Mouse (Mus musculus) intestine, embryonic 15.5 days (tissue): ENCODE data around the gene Nlgn1. TPM values are rescaled to one million over a fixed set of nuclear protein-coding genes. Genes with fewer than 3 reads are reported as not detected.

ENCODE experiments used
- ATAC-seq: fragments of 200-750 bp; cut with Nextera tagmentation; 2 replicates; pipeline ENCODE4 v1.8.0; 2017; ENCODE audit warnings: moderate TSS enrichment, moderate library complexity
- H3K27ac ChIP-seq: fragments of 300-500 bp; sonication (generic); 2 replicates; pipeline ENCODE4 v1.5.1; 2015; ENCODE audit warnings: mild to moderate bottlenecking, inconsistent platforms
- H3K27me3 ChIP-seq: fragments of 300-500 bp; sonication (generic); replicated peaks from 2 replicates; pipeline ENCODE4 v1.6.1; 2015; ENCODE audit warnings: inconsistent platforms
- H3K36me3 ChIP-seq: fragments of 300-500 bp; sonication (generic); 2 replicates; pipeline ENCODE4 v1.6.1; 2015; ENCODE audit warnings: inconsistent platforms
- H3K4me1 ChIP-seq: fragments of 300-500 bp; sonication (generic); replicated peaks from 2 replicates; pipeline ENCODE4 v1.6.1; 2015; ENCODE audit warnings: inconsistent platforms
- H3K4me2 ChIP-seq: fragments of 300-500 bp; sonication (generic); replicated peaks from 2 replicates; pipeline ENCODE4 v1.6.1; 2015; ENCODE audit warnings: mild to moderate bottlenecking, inconsistent platforms
- H3K4me3 ChIP-seq: fragments of 300-500 bp; sonication (generic); replicated peaks from 2 replicates; pipeline ENCODE4 v1.5.1; 2015; ENCODE audit warnings: inconsistent platforms
- H3K9ac ChIP-seq: fragments of 300-500 bp; sonication (generic); 2 replicates; pipeline ENCODE4 v1.6.1; 2015; ENCODE audit warnings: inconsistent platforms
- H3K9me3 ChIP-seq: fragments of 300-500 bp; sonication (generic); 2 replicates; pipeline ENCODE4 v1.6.1; 2016; ENCODE audit warnings: inconsistent platforms
- WGBS: fragments of 180-500 bp; shearing (Covaris S2); methylation state at CpG from one replicate; pipeline ENCODE4 v1.1.7; 2015; 5-methylcytosine and 5-hydroxymethylcytosine counted together
- polyA plus RNA-seq: library from polyadenylated mRNA; unstranded; fragments of >200 nt; fragmentation: Nextera tagmentation; extraction: Ambion mirVana; gene quantifications from 2 replicates; pipeline ENCODE4 v1.2.1, GENCODE M21; 2015

Nlgn1 gene
- polyA plus RNA-seq, 1 experiment from 2014 or later = 2.1 TPM

GRCm38 (mm10) chr3:26297869-26298268, 34.4 kb downstream of the Nlgn1 start:
- ATAC-seq = no peak
- WGBS = 74% methylated on average over 5 of the region's 5 CpGs
- Histone ChIP-seq H3K27ac (no peak overlapping the region), H3K9me3 (no peaks in the 10 kb centered on the region), H3K36me3 (no peaks in the 10 kb centered on the region), H3K4me3 (no peak overlapping the region), H3K4me1 (no peaks in the 10 kb centered on the region), H3K27me3 (no peaks in the 10 kb centered on the region), H3K4me2 (no peak overlapping the region), H3K9ac (no peak overlapping the region)

GRCm38 (mm10) chr3:26270894-26271795, 61.1 kb downstream of the Nlgn1 start:
- no peaks in the 10 kb centered on the region for H3K36me3 ChIP-seq
- no peaks in the 10 kb centered on the region for H3K9me3 ChIP-seq
- WGBS = 70% methylated on average over 4 of the region's 4 CpGs
- no peaks in the 10 kb centered on the region for H3K4me1 ChIP-seq
- no peak overlapping the region for H3K27ac ChIP-seq
- H3K9ac ChIP-seq = no peak overlapping the region
- H3K27me3 ChIP-seq = no peaks in the 10 kb centered on the region
- ATAC-seq = no peak
- no peak overlapping the region for H3K4me3 ChIP-seq
- H3K4me2 ChIP-seq = no peak overlapping the region

DNA sequence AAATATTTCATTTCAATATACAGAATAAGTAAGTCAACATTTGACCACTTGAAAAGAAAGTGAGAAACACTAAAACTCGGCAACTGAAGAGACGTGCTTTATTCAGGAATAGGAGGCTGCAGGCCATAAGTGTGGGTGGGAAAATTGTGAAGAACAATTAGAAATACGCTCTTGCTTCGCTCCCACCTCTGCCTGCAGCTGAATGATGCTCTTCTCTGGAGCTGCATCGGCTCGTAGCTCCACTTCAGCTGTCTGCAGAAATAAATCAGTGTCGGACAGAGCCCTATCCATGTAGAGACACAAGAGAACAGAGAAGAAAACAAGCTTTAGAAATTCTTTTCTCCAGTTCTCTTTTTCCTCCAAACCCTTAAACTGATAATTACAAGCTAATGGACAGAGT, 85.7 kb downstream of the Nlgn1 start:
- Histone ChIP-seq H3K9ac (no peak overlapping the region), H3K9me3 (no peaks in the 10 kb centered on the region), H3K4me1 (no peaks in the 10 kb centered on the region), H3K36me3 (no peaks in the 10 kb centered on the region), H3K27me3 (no peaks in the 10 kb centered on the region), H3K27ac (no peak overlapping the region), H3K4me2 (no peak overlapping the region), H3K4me3 (no peak overlapping the region)
- 81% methylated on average over 7 of the region's 7 CpGs for WGBS
- ATAC-seq = no peak

- Histone ChIP-seq H3K4me2 (no peak overlapping the region), H3K36me3 (no peaks in the 10 kb centered on the region), H3K9ac (no peak overlapping the region), H3K4me1 (no peaks in the 10 kb centered on the region), H3K9me3 (no peaks in the 10 kb centered on the region), H3K4me3 (no peak overlapping the region), H3K27me3 (no peaks in the 10 kb centered on the region), H3K27ac (no peak overlapping the region)
- 79% methylated on average over 2 of the region's 2 CpGs for WGBS
- ATAC-seq = no peak
Measured at GRCm38 (mm10) chr3:26243274-26243673, 89.0 kb downstream of the Nlgn1 start.

- no peaks in the 10 kb centered on the region for H3K36me3 ChIP-seq
- ATAC-seq = no peak
Measured at GRCm38 (mm10) chr3:26230006-26230405, 102.3 kb downstream of the Nlgn1 start.

DNA sequence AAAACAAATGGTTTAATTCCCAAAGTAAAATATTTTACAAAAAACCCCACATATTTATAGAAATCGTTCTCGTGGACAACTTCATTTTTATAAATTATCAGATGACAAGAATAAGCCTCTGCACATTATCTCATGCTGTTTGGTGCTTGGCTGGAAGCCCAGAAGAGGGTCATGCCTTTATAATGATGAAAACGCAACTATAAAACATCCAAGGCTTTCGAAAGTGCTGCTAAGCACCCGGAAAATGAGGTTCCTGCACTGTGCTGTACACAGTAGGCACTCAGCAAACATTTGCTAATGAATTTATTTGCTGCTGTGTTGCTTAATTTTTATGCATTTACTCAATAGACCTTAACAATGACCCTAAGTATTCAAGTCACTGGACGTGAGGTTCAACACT, 103.4 kb downstream of the Nlgn1 start:
- H3K4me1 ChIP-seq = no peaks in the 10 kb centered on the region
- 36% methylated on average over 6 of the region's 6 CpGs for WGBS
- no peak overlapping the region for H3K4me2 ChIP-seq
- no peak overlapping the region for H3K27ac ChIP-seq
- ATAC-seq = no peak
- H3K4me3 ChIP-seq = no peak overlapping the region
- H3K9me3 ChIP-seq = no peaks in the 10 kb centered on the region
- H3K36me3 ChIP-seq = no peaks in the 10 kb centered on the region
- H3K9ac ChIP-seq = no peak overlapping the region
- H3K27me3 ChIP-seq = no peaks in the 10 kb centered on the region

More at GRCm38 (mm10) chr3:26230006-26230405, 102.3 kb downstream of the Nlgn1 start:
- Histone ChIP-seq H3K4me2 (no peak overlapping the region), H3K4me1 (no peaks in the 10 kb centered on the region), H3K27me3 (no peaks in the 10 kb centered on the region), H3K9ac (no peak overlapping the region), H3K27ac (no peak overlapping the region), H3K4me3 (no peak overlapping the region), H3K9me3 (no peaks in the 10 kb centered on the region)
- WGBS = 69% methylated on average over 2 of the region's 2 CpGs

GRCm38 (mm10) chr3:26228172-26228781, 104.0 kb downstream of the Nlgn1 start:
- Histone ChIP-seq H3K4me1 (no peaks in the 10 kb centered on the region), H3K27ac (no peak overlapping the region), H3K36me3 (no peaks in the 10 kb centered on the region), H3K4me2 (no peak overlapping the region), H3K27me3 (no peaks in the 10 kb centered on the region), H3K4me3 (no peak overlapping the region), H3K9me3 (no peaks in the 10 kb centered on the region), H3K9ac (no peak overlapping the region)
- 58% methylated on average over 4 of the region's 4 CpGs for WGBS
- ATAC-seq = no peak

DNA sequence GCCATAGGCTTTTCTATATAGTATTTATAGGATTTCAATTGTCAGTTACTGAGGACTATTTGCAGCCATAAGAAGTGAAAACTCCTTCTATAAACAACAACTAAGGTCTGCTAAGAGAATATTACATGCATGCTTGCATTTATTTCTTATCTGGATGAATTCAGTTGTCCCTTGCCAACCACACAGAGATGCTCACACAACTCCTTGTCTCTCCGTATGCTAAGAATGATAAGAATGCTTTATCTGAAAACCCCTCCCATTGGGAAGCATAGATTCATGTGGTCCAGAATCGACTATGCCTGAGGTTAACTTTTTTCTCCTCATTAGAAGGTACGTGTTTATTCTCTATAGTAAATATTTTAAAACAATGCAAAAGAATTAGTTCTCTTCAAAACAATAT, 108.8 kb downstream of the Nlgn1 start:
- 75% methylated on average over 3 of the region's 3 CpGs for WGBS
- no peaks in the 10 kb centered on the region for H3K27me3 ChIP-seq
- no peak for ATAC-seq

DNA sequence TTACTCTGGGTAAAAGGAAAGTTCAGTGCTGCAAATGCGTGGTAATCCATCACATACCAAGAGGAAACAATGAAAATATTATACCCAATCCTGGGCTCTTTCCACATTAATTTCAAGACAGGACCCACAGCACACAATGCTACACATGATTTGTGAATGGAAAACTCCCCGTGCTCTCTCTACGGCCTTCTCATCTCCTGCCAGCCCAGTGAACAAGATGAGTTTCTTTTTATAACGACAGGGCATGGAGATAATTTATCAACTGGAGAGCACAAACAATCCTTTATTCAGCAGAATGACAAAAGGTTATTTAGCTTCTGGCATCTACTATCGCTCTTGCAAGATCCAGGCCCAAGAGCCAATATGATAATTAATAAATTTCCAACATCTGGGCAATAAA, 116.0 kb downstream of the Nlgn1 start:
- no peak overlapping the region for H3K27ac ChIP-seq
- 44% methylated on average over 5 of the region's 5 CpGs for WGBS
- ATAC-seq = no peak
- H3K4me2 ChIP-seq = no peak overlapping the region
- no peak overlapping the region for H3K9ac ChIP-seq
- H3K27me3 ChIP-seq = no peaks in the 10 kb centered on the region
- no peaks in the 10 kb centered on the region for H3K9me3 ChIP-seq
- no peak overlapping the region for H3K4me3 ChIP-seq
- H3K36me3 ChIP-seq = no peaks in the 10 kb centered on the region
- no peaks in the 10 kb centered on the region for H3K4me1 ChIP-seq

More for the DNA sequence above, 108.8 kb downstream of the Nlgn1 start:
- Histone ChIP-seq H3K36me3 (no peaks in the 10 kb centered on the region), H3K4me3 (no peak overlapping the region), H3K9ac (no peak overlapping the region), H3K27ac (no peak overlapping the region), H3K9me3 (no peaks in the 10 kb centered on the region), H3K4me1 (no peaks in the 10 kb centered on the region), H3K4me2 (no peak overlapping the region)

DNA sequence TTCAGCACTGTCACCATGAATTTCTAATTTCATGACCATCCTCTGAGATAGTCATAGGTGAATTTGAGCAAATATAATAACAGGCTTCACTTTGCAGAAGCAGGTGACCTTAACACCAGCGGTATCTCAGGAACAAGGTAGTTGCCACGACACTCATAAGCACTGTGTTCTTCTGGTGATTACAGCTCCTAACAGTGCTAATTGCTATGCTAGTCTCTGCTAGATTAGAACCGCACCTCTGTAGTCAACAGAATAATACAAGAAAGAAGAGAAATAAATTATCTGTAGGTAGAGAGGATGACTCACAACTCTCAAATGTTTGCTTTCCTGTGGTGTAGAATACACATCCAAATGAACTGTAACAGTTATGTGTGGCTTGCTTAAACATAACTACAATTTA, 129.6 kb downstream of the Nlgn1 start:
- no peak for ATAC-seq
- Histone ChIP-seq H3K9ac (no peak overlapping the region), H3K4me2 (no peak overlapping the region), H3K9me3 (no peaks in the 10 kb centered on the region), H3K4me1 (no peaks in the 10 kb centered on the region), H3K27me3 (no peaks in the 10 kb centered on the region), H3K27ac (no peak overlapping the region), H3K4me3 (no peak overlapping the region), H3K36me3 (no peaks in the 10 kb centered on the region)
- 85% methylated on average over 3 of the region's 3 CpGs for WGBS

GRCm38 (mm10) chr3:26201410-26201809, 130.8 kb downstream of the Nlgn1 start:
- Histone ChIP-seq H3K4me3 (no peak overlapping the region), H3K27ac (no peak overlapping the region), H3K9me3 (no peaks in the 10 kb centered on the region), H3K4me1 (no peaks in the 10 kb centered on the region), H3K36me3 (no peaks in the 10 kb centered on the region), H3K9ac (no peak overlapping the region), H3K4me2 (no peak overlapping the region), H3K27me3 (no peaks in the 10 kb centered on the region)
- WGBS = 44% methylated on average over 1 of the region's 1 CpGs
- ATAC-seq = no peak

DNA sequence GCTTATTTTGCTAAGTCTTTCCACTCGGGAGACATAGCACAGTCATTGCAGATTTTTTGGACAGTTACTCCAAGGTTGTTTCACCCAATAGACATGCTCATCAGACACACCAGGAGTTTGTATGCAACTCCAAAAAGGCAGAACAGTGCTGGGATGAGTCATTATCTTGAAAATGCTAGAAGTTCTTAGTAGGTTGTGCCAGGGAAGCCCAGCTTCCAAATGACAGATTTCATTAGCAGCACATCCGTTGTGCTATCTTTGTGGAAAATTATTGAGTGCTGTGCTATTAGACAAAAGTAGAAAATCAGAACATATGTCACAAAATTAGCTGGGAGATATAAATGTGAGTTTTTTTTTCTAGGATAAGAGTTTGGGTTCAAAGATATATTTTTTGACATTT, 137.3 kb downstream of the Nlgn1 start:
- H3K9ac ChIP-seq = no peak overlapping the region
- no peak overlapping the region for H3K27ac ChIP-seq
- 74% methylated on average over 2 of the region's 2 CpGs for WGBS
- no peaks in the 10 kb centered on the region for H3K27me3 ChIP-seq
- H3K36me3 ChIP-seq = no peaks in the 10 kb centered on the region
- no peaks in the 10 kb centered on the region for H3K4me1 ChIP-seq
- ATAC-seq = no peak
- no peaks in the 10 kb centered on the region for H3K9me3 ChIP-seq
- H3K4me2 ChIP-seq = no peak overlapping the region
- H3K4me3 ChIP-seq = no peak overlapping the region

GRCm38 (mm10) chr3:26181013-26181412, 151.2 kb downstream of the Nlgn1 start:
- Histone ChIP-seq H3K4me3 (no peak overlapping the region), H3K9me3 (no peaks in the 10 kb centered on the region), H3K27me3 (no peaks in the 10 kb centered on the region), H3K9ac (no peak overlapping the region), H3K4me2 (no peak overlapping the region), H3K36me3 (no peaks in the 10 kb centered on the region), H3K27ac (no peak overlapping the region), H3K4me1 (no peaks in the 10 kb centered on the region)
- ATAC-seq = no peak
- 93% methylated on average over 3 of the region's 3 CpGs for WGBS
